Mouse (Mus musculus): ENCODE results near the gene Arl6ip4. TPM values are rescaled to one million over a fixed set of nuclear protein-coding genes. Genes with fewer than 3 reads are reported as not detected.

The Arl6ip4 gene
- polyA plus RNA-seq, 1 experiment from 2014 or later, result 52.1 TPM

DNA sequence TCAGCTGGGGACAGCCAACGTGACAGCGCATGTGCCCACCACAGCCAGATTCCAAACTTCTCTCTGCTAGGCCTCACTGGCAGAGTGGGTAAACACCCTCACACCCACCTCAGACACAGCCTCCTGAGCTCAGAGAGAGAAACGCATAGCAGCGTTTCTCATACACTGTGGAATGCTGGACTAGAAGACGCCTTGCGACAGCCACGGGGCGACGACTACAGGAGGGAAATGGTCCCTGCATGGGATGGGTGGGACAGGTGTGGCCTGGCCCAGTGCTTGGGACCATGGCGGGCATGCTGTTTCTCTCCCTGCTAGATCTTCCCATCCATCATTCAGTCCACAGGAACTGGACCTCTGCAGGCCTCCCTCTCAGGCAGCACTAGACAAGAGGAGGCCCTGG is 33.4 kb upstream of the Arl6ip4 start:
- no peak overlapping the region for H3K27ac ChIP-seq (replicated peaks)
- no peak overlapping the region for H3K4me2 ChIP-seq
- H3K4me3 ChIP-seq (replicated peaks), result no peak overlapping the region
- H3K4me1 ChIP-seq (replicated peaks), result peaks cover 43% of the 10 kb centered on the region
- ATAC-seq (ENCODE audit: insufficient read depth), result no peak
- H3K9ac ChIP-seq, result no peak overlapping the region
- H3K9me3 ChIP-seq (replicated peaks), result no peaks in the 10 kb centered on the region
- 78% methylated on average over 10 of the region's 10 CpGs for WGBS (ENCODE audit: insufficient replicate concordance)
- no peaks in the 10 kb centered on the region for H3K36me3 ChIP-seq (replicated peaks)
- H3K27me3 ChIP-seq, result no peaks in the 10 kb centered on the region

DNA sequence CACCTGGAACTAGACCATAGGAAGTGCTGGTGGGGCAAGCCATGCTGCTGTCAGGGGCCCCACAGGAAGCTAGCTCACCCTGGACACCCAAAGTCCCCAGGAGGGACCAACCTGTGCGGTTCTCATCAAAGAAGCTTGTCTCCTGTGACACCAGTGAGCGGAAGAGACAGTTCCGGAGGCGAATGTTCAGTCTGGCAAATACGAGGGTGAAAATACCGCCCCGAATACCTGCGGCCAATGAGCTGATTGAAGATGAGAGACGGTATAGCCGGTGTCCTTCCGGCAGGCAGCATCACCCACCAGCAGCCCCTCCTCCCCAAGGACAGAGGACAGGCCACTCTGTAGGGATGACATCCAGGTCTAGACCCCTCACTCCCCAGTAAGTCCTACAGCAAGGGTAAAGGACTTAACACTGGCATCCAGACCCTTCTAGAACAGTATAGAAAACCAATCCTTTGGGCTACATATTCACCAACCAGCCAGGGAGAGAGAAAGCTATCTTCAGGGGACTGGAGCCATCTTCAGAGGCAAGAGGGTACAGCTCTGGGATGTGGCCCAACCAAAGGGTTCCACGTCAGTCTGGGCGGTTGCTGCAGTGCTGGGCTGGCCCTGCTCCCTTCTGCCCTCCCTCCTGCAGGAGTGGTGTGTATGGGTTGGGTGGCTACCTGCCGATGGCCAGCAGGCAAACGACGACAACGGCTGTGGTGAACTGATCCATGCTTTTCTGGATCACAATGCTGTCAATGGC is 32.8 kb upstream of the Arl6ip4 start:
- Histone ChIP-seq H3K4me2 (no peak overlapping the region), H3K9me3 (replicated peaks) (no peaks in the 10 kb centered on the region), H3K36me3 (replicated peaks) (no peaks in the 10 kb centered on the region), H3K27me3 (no peaks in the 10 kb centered on the region), H3K4me1 (replicated peaks) (peaks cover 37% of the 10 kb centered on the region), H3K9ac (no peak overlapping the region), H3K27ac (replicated peaks) (no peak overlapping the region), H3K4me3 (replicated peaks) (no peak overlapping the region)
- 72% methylated on average over 17 of the region's 17 CpGs for WGBS (ENCODE audit: insufficient replicate concordance)
- ATAC-seq (ENCODE audit: insufficient read depth), result no peak

DNA sequence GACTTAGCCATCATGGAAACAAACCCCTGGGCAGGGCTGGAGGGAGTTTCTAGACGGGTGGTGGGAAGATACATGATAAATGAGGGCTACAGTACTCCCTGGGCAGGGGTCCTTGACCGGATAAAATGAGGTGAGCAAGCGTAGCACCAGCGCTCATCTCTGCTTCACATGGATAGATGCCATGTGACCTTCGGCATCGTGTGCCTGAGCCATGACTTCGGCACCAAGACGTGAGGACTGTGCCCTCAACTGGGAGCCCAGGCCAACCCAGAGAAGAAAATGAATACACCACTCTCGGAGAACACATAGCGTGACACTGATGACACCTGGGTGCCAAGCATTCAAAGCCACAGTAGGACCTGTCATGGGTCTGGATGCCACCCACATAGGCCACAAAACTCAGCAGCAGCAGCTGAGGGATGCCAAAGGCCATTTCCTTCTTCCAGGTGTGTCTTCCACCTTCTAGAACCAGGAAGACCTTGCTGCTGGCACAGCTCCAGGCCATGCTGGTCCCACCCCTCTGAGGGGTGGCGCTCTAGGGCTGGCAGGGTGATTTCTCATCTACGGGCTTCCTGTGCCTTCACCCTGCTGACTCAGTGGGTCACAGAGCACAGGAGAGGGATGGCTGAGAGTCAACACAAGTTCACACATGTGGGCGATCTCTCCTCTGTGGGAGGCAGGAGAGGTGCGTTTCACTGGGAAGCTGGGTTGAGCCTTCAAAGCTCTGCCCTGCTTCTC is 31.9 kb upstream of the Arl6ip4 start:
- H3K4me2 ChIP-seq, result no peak overlapping the region
- H3K36me3 ChIP-seq (replicated peaks), result no peaks in the 10 kb centered on the region; the same call in 1 of the 2 replicates
- H3K27ac ChIP-seq (replicated peaks), result no peak overlapping the region
- no peak overlapping the region for H3K4me3 ChIP-seq (replicated peaks)
- WGBS (ENCODE audit: insufficient replicate concordance), result 77% methylated on average over 14 of the region's 14 CpGs
- no peak for ATAC-seq (ENCODE audit: insufficient read depth)
- H3K27me3 ChIP-seq, result no peaks in the 10 kb centered on the region
- peaks cover 32% of the 10 kb centered on the region for H3K4me1 ChIP-seq (replicated peaks)
- no peaks in the 10 kb centered on the region for H3K9me3 ChIP-seq (replicated peaks)
- no peak overlapping the region for H3K9ac ChIP-seq

DNA sequence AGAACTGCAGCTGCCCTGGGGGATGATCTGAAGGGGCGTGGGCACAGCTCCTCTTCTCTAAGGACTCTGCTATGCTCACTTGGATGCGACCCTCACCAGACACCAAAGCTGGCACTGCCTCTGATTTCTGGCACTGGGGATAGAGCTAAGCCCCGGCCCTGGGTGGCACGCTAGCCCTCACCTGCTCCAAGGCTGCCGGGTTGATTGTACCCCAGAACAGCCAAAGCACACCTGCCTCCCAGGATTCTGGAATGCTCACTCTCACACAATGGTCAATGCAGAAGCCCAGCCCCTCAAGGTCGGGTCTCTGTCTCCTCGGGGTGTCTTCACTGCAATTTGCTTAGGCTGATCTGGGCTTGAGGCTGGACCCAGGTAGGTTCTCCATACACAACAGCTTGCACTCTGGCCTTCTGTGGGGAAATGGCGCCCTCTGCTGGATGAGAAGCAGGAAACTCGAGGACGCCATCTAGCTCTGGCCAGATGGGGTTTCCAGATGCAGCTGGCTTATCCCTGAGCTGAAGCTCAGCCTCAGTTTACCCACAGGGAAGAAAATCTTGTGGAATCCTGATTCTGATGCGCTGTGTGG is 31.2 kb upstream of the Arl6ip4 start:
- H3K4me2 ChIP-seq, result no peak overlapping the region
- no peaks in the 10 kb centered on the region for H3K27me3 ChIP-seq
- no peak overlapping the region for H3K27ac ChIP-seq (replicated peaks)
- H3K9me3 ChIP-seq (replicated peaks), result no peaks in the 10 kb centered on the region
- peaks cover 6% of the 10 kb centered on the region for H3K36me3 ChIP-seq (replicated peaks)
- peaks cover 30% of the 10 kb centered on the region for H3K4me1 ChIP-seq (replicated peaks)
- WGBS (ENCODE audit: insufficient replicate concordance), result 37% methylated on average over 11 of the region's 11 CpGs
- ATAC-seq (ENCODE audit: insufficient read depth), result peak; percentile 46; the same call in 1 of the 2 replicates
- H3K4me3 ChIP-seq (replicated peaks), result no peak overlapping the region
- H3K9ac ChIP-seq, result no peak overlapping the region

DNA sequence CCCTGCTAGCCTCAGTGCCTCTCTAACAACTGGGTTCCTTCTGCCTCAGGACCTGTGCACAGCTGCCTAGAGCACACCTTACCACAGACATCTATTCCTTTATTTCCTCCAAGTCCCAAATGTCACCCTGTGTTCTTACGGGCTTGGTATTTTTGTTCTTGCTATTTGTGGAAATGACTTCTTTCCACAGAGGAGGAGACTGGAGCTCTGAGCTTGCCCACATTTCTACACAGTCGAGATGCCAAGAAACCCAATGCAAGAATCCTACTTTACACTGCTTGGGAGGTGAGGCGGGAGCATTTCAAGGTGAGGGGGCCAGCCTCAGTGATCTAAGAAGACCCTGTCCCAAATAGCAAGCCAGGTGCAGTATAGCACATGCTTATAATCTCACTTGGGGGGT is 30.4 kb upstream of the Arl6ip4 start:
- Histone ChIP-seq H3K4me2 (no peak overlapping the region), H3K4me1 (replicated peaks) (peaks cover 31% of the 10 kb centered on the region), H3K27me3 (no peaks in the 10 kb centered on the region), H3K9ac (no peak overlapping the region), H3K9me3 (replicated peaks) (no peaks in the 10 kb centered on the region), H3K36me3 (replicated peaks) (peaks cover 11% of the 10 kb centered on the region), H3K27ac (replicated peaks) (no peak overlapping the region), H3K4me3 (replicated peaks) (no peak overlapping the region)
- ATAC-seq (ENCODE audit: insufficient read depth), result no peak
- 67% methylated on average over 3 of the region's 3 CpGs for WGBS (ENCODE audit: insufficient replicate concordance)

DNA sequence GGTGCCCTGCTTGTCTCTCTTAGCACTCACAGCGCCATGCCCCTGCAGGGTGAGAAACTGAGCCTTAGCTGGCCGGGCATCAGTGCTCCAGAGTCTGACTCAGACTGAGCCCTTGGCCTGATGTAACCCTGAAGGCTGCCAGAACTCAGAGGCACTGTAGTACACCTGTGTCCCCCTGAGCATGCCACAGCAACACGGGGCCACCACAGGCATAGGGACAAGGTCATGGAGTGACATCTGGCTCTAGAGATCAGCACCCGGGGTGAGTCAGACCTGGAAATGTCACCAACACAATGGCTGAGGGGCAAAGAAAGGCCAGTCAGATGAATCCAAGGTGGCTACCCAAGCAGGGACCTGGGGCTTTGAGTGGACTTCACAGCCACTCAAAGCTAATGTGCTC is 29.0 kb upstream of the Arl6ip4 start:
- H3K9ac ChIP-seq, result no peak overlapping the region
- peaks cover 38% of the 10 kb centered on the region for H3K4me1 ChIP-seq (replicated peaks)
- no peak for ATAC-seq (ENCODE audit: insufficient read depth)
- no peak overlapping the region for H3K4me2 ChIP-seq
- WGBS (ENCODE audit: insufficient replicate concordance), result 66% methylated on average over 4 of the region's 4 CpGs
- no peaks in the 10 kb centered on the region for H3K27me3 ChIP-seq
- H3K9me3 ChIP-seq (replicated peaks), result no peaks in the 10 kb centered on the region
- H3K27ac ChIP-seq (replicated peaks), result no peak overlapping the region
- no peak overlapping the region for H3K4me3 ChIP-seq (replicated peaks)
- H3K36me3 ChIP-seq (replicated peaks), result peaks cover 11% of the 10 kb centered on the region

DNA sequence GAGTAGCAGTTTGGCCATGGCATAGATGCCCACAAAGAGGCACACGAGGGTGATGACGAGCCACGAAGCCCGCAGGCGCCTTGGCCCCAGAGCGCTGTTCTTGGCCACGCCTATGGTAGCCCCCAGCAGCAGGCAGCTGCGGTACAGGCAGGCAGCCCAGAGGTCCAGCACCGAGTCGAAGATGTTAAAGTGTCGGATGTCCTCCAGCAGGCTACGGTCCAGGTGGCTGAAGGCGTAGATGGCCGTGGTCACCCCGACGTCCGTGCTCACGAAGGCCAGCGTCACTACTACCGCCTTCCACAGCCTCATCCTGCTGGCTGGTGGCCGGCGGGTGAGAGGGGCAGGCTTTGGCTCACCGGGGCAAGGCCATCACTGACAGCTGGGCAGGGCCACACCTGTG is 26.0 kb upstream of the Arl6ip4 start:
- ATAC-seq (ENCODE audit: insufficient read depth), result no peak
- peaks cover 55% of the 10 kb centered on the region for H3K4me1 ChIP-seq (replicated peaks)
- WGBS (ENCODE audit: insufficient replicate concordance), result 87% methylated on average over 23 of the region's 23 CpGs
- no peak overlapping the region for H3K27ac ChIP-seq (replicated peaks)
- H3K36me3 ChIP-seq (replicated peaks), result peaks cover 11% of the 10 kb centered on the region
- H3K9me3 ChIP-seq (replicated peaks), result no peaks in the 10 kb centered on the region
- H3K9ac ChIP-seq, result no peak overlapping the region
- H3K27me3 ChIP-seq, result no peaks in the 10 kb centered on the region
- no peak overlapping the region for H3K4me3 ChIP-seq (replicated peaks)
- H3K4me2 ChIP-seq, result no peak overlapping the region

DNA sequence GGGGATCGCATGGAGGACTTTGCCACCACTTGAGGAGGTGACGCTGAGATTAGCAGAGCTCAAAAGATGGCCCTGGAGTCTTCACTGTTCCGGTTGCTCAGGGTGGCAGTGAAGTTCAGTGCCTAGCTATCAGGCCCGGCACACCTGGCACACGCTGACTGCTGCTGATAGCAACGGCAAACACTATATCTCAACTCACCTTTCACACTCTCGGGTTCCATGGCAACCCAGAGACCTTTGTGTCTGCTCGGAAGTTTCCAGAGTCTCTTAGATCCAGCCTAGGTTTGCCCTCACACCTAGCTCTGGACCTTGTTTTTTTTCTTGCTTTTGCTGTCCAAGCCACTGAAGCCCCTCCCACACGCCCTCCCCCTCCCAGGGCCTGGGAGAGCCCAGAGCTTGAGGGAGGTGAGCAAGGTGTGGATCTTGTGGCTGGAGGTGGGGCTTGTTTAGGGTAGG is 23.9 kb upstream of the Arl6ip4 start:
- Histone ChIP-seq H3K4me1 (replicated peaks) (peaks cover 68% of the 10 kb centered on the region), H3K9ac (peak overlapping the region; percentile 31), H3K27me3 (no peaks in the 10 kb centered on the region), H3K36me3 (replicated peaks) (peaks cover 11% of the 10 kb centered on the region), H3K27ac (replicated peaks) (peak overlapping the region; percentile 93), H3K9me3 (replicated peaks) (no peaks in the 10 kb centered on the region), H3K4me3 (replicated peaks) (peak overlapping the region; percentile 32), H3K4me2 (peak overlapping the region; percentile 97)
- WGBS (ENCODE audit: insufficient replicate concordance), result 20% methylated on average over 9 of the region's 9 CpGs
- peak; percentile 75 for ATAC-seq (ENCODE audit: insufficient read depth)

DNA sequence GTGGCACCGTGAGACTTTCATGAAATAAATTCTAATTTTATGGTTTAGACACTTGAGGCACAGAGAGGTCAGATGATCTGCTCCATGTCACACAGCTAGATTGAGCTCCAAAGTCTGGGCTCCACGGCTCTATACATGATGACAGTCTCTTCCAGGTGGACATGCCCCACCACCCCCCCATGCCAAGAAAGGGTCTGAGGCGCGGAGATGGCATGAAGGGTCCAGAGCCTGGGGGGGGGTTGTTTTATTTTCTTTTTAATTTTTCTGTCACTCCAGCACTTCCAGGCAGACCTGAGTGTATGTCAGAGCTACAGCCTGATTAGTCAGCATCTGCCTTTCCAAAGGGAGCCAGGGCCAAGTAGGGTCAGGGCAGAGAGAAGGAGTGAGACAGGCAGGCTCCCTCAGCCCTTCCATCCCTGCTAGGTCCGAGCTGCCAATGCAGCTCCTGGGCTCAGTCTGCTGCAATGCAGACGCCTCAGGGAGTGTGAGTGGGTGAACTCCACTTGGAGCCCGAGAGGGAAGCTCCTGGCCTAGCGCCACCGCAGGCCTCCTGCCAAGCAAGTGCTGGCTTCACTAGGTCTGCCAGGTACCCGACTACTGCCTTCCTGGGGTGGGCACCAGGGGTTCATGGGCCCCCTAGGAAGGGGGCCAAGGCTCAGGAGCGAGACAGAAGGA is 22.6 kb upstream of the Arl6ip4 start:
- Histone ChIP-seq H3K27me3 (no peaks in the 10 kb centered on the region), H3K36me3 (replicated peaks) (peaks cover 11% of the 10 kb centered on the region), H3K4me2 (peak overlapping the region; percentile 97), H3K9me3 (replicated peaks) (no peaks in the 10 kb centered on the region), H3K4me3 (replicated peaks) (peak overlapping the region; percentile 79; the same call in 1 of the 2 replicates), H3K4me1 (replicated peaks) (peaks cover 68% of the 10 kb centered on the region), H3K9ac (no peak overlapping the region), H3K27ac (replicated peaks) (peak overlapping the region; percentile 93)
- 79% methylated on average over 11 of the region's 11 CpGs for WGBS (ENCODE audit: insufficient replicate concordance)
- ATAC-seq (ENCODE audit: insufficient read depth), result no peak

DNA sequence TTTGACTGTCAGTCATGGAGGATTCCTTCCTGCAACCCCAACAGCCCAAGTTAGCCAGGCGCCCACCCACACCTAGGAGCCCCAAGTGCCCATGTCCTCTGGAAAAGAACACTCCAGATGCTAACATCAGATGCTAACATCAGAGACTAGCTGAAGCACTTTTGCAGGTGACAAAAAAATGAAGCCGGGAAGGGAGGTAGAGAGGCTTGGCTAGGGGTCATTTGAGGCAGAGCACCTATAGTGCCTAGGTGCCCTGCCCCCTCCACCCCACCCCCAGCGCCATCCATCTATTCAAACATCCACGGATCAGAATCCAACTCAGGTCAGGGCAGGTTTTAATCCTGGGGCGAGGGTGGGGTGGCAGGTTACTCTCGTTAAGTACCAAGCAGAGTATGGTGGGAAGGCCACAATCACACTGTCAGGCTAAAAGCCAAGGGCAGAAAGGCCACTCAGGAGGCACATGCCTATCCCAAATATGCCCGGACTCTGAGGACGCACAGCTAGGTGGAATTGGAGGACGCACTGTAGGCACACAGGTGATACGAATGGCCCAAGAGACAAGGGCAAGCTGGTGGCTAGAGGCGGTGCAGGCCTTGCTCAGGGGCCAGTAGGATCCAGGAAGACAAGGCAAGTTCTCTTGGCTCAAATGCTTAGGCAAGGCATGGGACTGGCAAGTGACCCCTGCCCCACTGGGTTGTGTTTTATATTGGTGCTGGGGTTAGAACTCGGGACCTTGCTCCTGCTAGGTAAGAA is 21.9 kb upstream of the Arl6ip4 start:
- H3K4me3 ChIP-seq (replicated peaks), result peak overlapping the region; percentile 79
- peaks cover 11% of the 10 kb centered on the region for H3K36me3 ChIP-seq (replicated peaks)
- H3K27me3 ChIP-seq, result no peaks in the 10 kb centered on the region
- H3K4me1 ChIP-seq (replicated peaks), result peaks cover 68% of the 10 kb centered on the region
- H3K4me2 ChIP-seq, result peak overlapping the region; percentile 97
- H3K9ac ChIP-seq, result peak overlapping the region; percentile 89; the same call in 1 of the 2 replicates
- H3K27ac ChIP-seq (replicated peaks), result peak overlapping the region; percentile 93
- WGBS (ENCODE audit: insufficient replicate concordance), result 79% methylated on average over 12 of the region's 12 CpGs
- H3K9me3 ChIP-seq (replicated peaks), result no peaks in the 10 kb centered on the region
- no peak for ATAC-seq (ENCODE audit: insufficient read depth)
